Mouse (Mus musculus): ENCODE measurements around the gene Zfp280b. TPM values are rescaled to one million over a fixed set of nuclear protein-coding genes. Genes with fewer than 3 reads are reported as not detected.
A peak's percentile ranks its signal among the peaks of the same experiment; 100 is the strongest.

The Zfp280b gene
- polyA plus RNA-seq, 1 experiment from 2014 or later: 22.0 TPM

GRCm38 (mm10) chr10:76027127-76028015, 5.1 kb upstream of the Zfp280b start:
- WGBS (ENCODE audit: insufficient replicate concordance): 56% methylated on average over 12 of the region's 12 CpGs
- no peak for ATAC-seq (replicated peaks; ENCODE audit: insufficient number of reproducible peaks, low FRiP score, low TSS enrichment)
- Histone ChIP-seq H3K27me3 (ENCODE audit: control insufficient read depth, insufficient read depth, low read length) (no peaks in the 10 kb centered on the region), H3K4me3 (ENCODE audit: low read depth, low read length) (no peak overlapping the region), H3K4me1 (ENCODE audit: control insufficient read depth, insufficient read depth, low read length) (no peaks in the 10 kb centered on the region), H3K36me3 (ENCODE audit: control insufficient read depth, insufficient read depth, low read length) (no peaks in the 10 kb centered on the region), H3K9ac (ENCODE audit: low read depth, low read length) (no peak overlapping the region), H3K9me3 (replicated peaks; ENCODE audit: control insufficient read depth, low read length) (peaks cover 5% of the 10 kb centered on the region; the same call in 1 of the 2 replicates), H3K4me2 (no peak overlapping the region), H3K27ac (ENCODE audit: low read depth, low read length) (no peak overlapping the region)

GRCm38 (mm10) chr10:76028016-76028366, 4.5 kb upstream of the Zfp280b start:
- 16% methylated on average over 4 of the region's 4 CpGs for WGBS (ENCODE audit: insufficient replicate concordance)
- Histone ChIP-seq H3K4me3 (ENCODE audit: low read depth, low read length) (no peak overlapping the region), H3K4me2 (no peak overlapping the region; the same call in 1 of the 2 replicates), H3K9me3 (replicated peaks; ENCODE audit: control insufficient read depth, low read length) (peaks cover 5% of the 10 kb centered on the region; the same call in 1 of the 2 replicates), H3K27me3 (ENCODE audit: control insufficient read depth, insufficient read depth, low read length) (no peaks in the 10 kb centered on the region), H3K4me1 (ENCODE audit: control insufficient read depth, insufficient read depth, low read length) (no peaks in the 10 kb centered on the region), H3K27ac (ENCODE audit: low read depth, low read length) (no peak overlapping the region), H3K36me3 (ENCODE audit: control insufficient read depth, insufficient read depth, low read length) (no peaks in the 10 kb centered on the region), H3K9ac (ENCODE audit: low read depth, low read length) (no peak overlapping the region)
- no peak for ATAC-seq (replicated peaks; ENCODE audit: insufficient number of reproducible peaks, low FRiP score, low TSS enrichment)

- no peak for ATAC-seq (replicated peaks; ENCODE audit: insufficient number of reproducible peaks, low FRiP score, low TSS enrichment)
- Histone ChIP-seq H3K4me3 (ENCODE audit: low read depth, low read length) (no peak overlapping the region), H3K4me1 (ENCODE audit: control insufficient read depth, insufficient read depth, low read length) (0 out of 2 replicates have a peak, but pooled peaks cover 2% of the 10 kb centered on the region), H3K4me2 (no peak overlapping the region; the same call in 1 of the 2 replicates), H3K27me3 (ENCODE audit: control insufficient read depth, insufficient read depth, low read length) (no peaks in the 10 kb centered on the region), H3K9me3 (replicated peaks; ENCODE audit: control insufficient read depth, low read length) (peaks cover 5% of the 10 kb centered on the region; the same call in 1 of the 2 replicates), H3K27ac (ENCODE audit: low read depth, low read length) (no peak overlapping the region), H3K9ac (ENCODE audit: low read depth, low read length) (no peak overlapping the region), H3K36me3 (ENCODE audit: control insufficient read depth, insufficient read depth, low read length) (no peaks in the 10 kb centered on the region)
- WGBS (ENCODE audit: insufficient replicate concordance): 62% methylated on average over 9 of the region's 9 CpGs
Observed at GRCm38 (mm10) chr10:76028396-76028795, 4.1 kb upstream of the Zfp280b start.

GRCm38 (mm10) chr10:76029276-76029675, 3.2 kb upstream of the Zfp280b start:
- H3K4me2 ChIP-seq: no peak overlapping the region
- H3K4me3 ChIP-seq (ENCODE audit: low read depth, low read length): no peak overlapping the region
- H3K27ac ChIP-seq (ENCODE audit: low read depth, low read length): no peak overlapping the region
- 74% methylated on average over 5 of the region's 5 CpGs for WGBS (ENCODE audit: insufficient replicate concordance)
- no peaks in the 10 kb centered on the region for H3K27me3 ChIP-seq (ENCODE audit: control insufficient read depth, insufficient read depth, low read length)
- ATAC-seq (replicated peaks; ENCODE audit: insufficient number of reproducible peaks, low FRiP score, low TSS enrichment): no peak
- 0 out of 2 replicates have a peak, but pooled peaks cover 4% of the 10 kb centered on the region for H3K4me1 ChIP-seq (ENCODE audit: control insufficient read depth, insufficient read depth, low read length)
- H3K36me3 ChIP-seq (ENCODE audit: control insufficient read depth, insufficient read depth, low read length): no peaks in the 10 kb centered on the region
- H3K9me3 ChIP-seq (replicated peaks; ENCODE audit: control insufficient read depth, low read length): peaks cover 5% of the 10 kb centered on the region; the same call in 1 of the 2 replicates
- H3K9ac ChIP-seq (ENCODE audit: low read depth, low read length): no peak overlapping the region

- Histone ChIP-seq H3K4me1 (ENCODE audit: control insufficient read depth, insufficient read depth, low read length) (0 out of 2 replicates have a peak, but pooled peaks cover 4% of the 10 kb centered on the region), H3K9me3 (replicated peaks; ENCODE audit: control insufficient read depth, low read length) (no peaks in the 10 kb centered on the region), H3K9ac (ENCODE audit: low read depth, low read length) (no peak overlapping the region), H3K27me3 (ENCODE audit: control insufficient read depth, insufficient read depth, low read length) (no peaks in the 10 kb centered on the region), H3K27ac (ENCODE audit: low read depth, low read length) (no peak overlapping the region), H3K4me3 (ENCODE audit: low read depth, low read length) (no peak overlapping the region), H3K36me3 (ENCODE audit: control insufficient read depth, insufficient read depth, low read length) (0 out of 2 replicates have a peak, but pooled peaks cover 2% of the 10 kb centered on the region), H3K4me2 (no peak overlapping the region)
- WGBS (ENCODE audit: insufficient replicate concordance): 67% methylated on average over 5 of the region's 5 CpGs
- ATAC-seq (replicated peaks; ENCODE audit: insufficient number of reproducible peaks, low FRiP score, low TSS enrichment): no peak
Observed at GRCm38 (mm10) chr10:76030496-76030895, 2.0 kb upstream of the Zfp280b start.

GRCm38 (mm10) chr10:76031511-76032401, 694 bp upstream of the Zfp280b start:
- no peaks in the 10 kb centered on the region for H3K27me3 ChIP-seq (ENCODE audit: control insufficient read depth, insufficient read depth, low read length)
- H3K9me3 ChIP-seq (replicated peaks; ENCODE audit: control insufficient read depth, low read length): no peaks in the 10 kb centered on the region
- peak overlapping the region; percentile 75 for H3K27ac ChIP-seq (ENCODE audit: low read depth, low read length)
- 0 out of 2 replicates have a peak, but pooled peaks cover 4% of the 10 kb centered on the region for H3K36me3 ChIP-seq (ENCODE audit: control insufficient read depth, insufficient read depth, low read length)
- H3K4me3 ChIP-seq (ENCODE audit: low read depth, low read length): peak overlapping the region; percentile 93
- WGBS (ENCODE audit: insufficient replicate concordance): 45% methylated on average over 14 of the region's 14 CpGs
- peak overlapping the region; percentile 87 for H3K4me2 ChIP-seq
- H3K9ac ChIP-seq (ENCODE audit: low read depth, low read length): peak overlapping the region; percentile 98
- peak; percentile 73 for ATAC-seq (replicated peaks; ENCODE audit: insufficient number of reproducible peaks, low FRiP score, low TSS enrichment)
- 0 out of 2 replicates have a peak, but pooled peaks cover 4% of the 10 kb centered on the region for H3K4me1 ChIP-seq (ENCODE audit: control insufficient read depth, insufficient read depth, low read length)

- H3K4me2 ChIP-seq: peak overlapping the region; percentile 87
- H3K27ac ChIP-seq (ENCODE audit: low read depth, low read length): peak overlapping the region; percentile 75; the same call in 1 of the 2 replicates
- ATAC-seq (replicated peaks; ENCODE audit: insufficient number of reproducible peaks, low FRiP score, low TSS enrichment): no peak
- 11% methylated on average over 7 of the region's 7 CpGs for WGBS (ENCODE audit: insufficient replicate concordance)
- H3K9me3 ChIP-seq (replicated peaks; ENCODE audit: control insufficient read depth, low read length): no peaks in the 10 kb centered on the region
- H3K4me1 ChIP-seq (ENCODE audit: control insufficient read depth, insufficient read depth, low read length): 0 out of 2 replicates have a peak, but pooled peaks cover 4% of the 10 kb centered on the region
- no peaks in the 10 kb centered on the region for H3K27me3 ChIP-seq (ENCODE audit: control insufficient read depth, insufficient read depth, low read length)
- H3K4me3 ChIP-seq (ENCODE audit: low read depth, low read length): peak overlapping the region; percentile 93
- H3K36me3 ChIP-seq (ENCODE audit: control insufficient read depth, insufficient read depth, low read length): peaks cover 8% of the 10 kb centered on the region; the same call in 1 of the 2 replicates
- peak overlapping the region; percentile 98 for H3K9ac ChIP-seq (ENCODE audit: low read depth, low read length)
Observed at GRCm38 (mm10) chr10:76033119-76033455, 637 bp downstream of the Zfp280b start.

GRCm38 (mm10) chr10:76034001-76034600, 1.7 kb downstream of the Zfp280b start:
- Histone ChIP-seq H3K4me1 (ENCODE audit: control insufficient read depth, insufficient read depth, low read length) (0 out of 2 replicates have a peak, but pooled peaks cover 4% of the 10 kb centered on the region), H3K27ac (ENCODE audit: low read depth, low read length) (no peak overlapping the region), H3K9ac (ENCODE audit: low read depth, low read length) (no peak overlapping the region), H3K4me3 (ENCODE audit: low read depth, low read length) (no peak overlapping the region), H3K36me3 (ENCODE audit: control insufficient read depth, insufficient read depth, low read length) (peaks cover 18% of the 10 kb centered on the region), H3K4me2 (no peak overlapping the region; the same call in 1 of the 2 replicates), H3K9me3 (replicated peaks; ENCODE audit: control insufficient read depth, low read length) (no peaks in the 10 kb centered on the region), H3K27me3 (ENCODE audit: control insufficient read depth, insufficient read depth, low read length) (no peaks in the 10 kb centered on the region)
- WGBS (ENCODE audit: insufficient replicate concordance): 92% methylated on average over 8 of the region's 8 CpGs
- ATAC-seq (replicated peaks; ENCODE audit: insufficient number of reproducible peaks, low FRiP score, low TSS enrichment): no peak

All from heart, embryonic 11.5 days (tissue).